Mouse (Mus musculus) stomach, postnatal 0 days (tissue): Measurements from ENCODE around the gene Bri3.

Source experiments
- CTCF ChIP-seq: IDR thresholded peaks from 2 replicates; pipeline ENCODE4 v1.5.1; 2016; ENCODE audit warnings: antibody characterized with exemption, low read depth, mild to moderate bottlenecking, moderate library complexity
- EP300 ChIP-seq: optimal IDR thresholded peaks from 2 replicates; pipeline ENCODE3; 2016; ENCODE audit warnings: antibody characterized with exemption

GRCm38 (mm10) chr5:144256541-144256870 is 12.3 kb downstream of the Bri3 start:
- no peak for TF ChIP-seq CTCF
- no peak for TF ChIP-seq EP300
